Mouse (Mus musculus) kidney, postnatal 10 days (tissue): Measurements from ENCODE around the gene Cdc42se2.

Experiments
- DNase-seq: peaks from one replicate; pipeline ENCODE4 v3.0.0; 2021; ENCODE audit warnings: mixed read lengths

Gene Cdc42se2

DNA sequence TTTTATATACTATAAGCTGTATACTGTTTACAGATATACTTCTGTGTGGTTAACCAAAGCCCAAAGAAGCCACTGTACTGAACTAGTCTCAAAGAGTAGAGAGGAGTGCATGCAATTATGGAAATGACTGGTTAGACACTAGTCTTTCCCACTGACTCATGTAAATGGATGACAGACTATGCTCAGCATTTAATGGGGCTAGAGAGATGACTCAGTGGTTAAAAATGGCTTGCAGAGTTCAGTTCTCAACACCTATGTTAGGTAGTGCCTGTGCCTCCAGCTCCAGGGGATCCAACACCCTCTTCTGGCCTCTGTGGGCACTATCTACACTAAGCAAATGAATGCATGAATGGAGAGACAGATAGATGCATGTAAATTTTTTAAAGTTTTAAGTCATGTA lies 38.6 kb downstream of the Cdc42se2 start:
- DNase-seq, result no peak

DNA sequence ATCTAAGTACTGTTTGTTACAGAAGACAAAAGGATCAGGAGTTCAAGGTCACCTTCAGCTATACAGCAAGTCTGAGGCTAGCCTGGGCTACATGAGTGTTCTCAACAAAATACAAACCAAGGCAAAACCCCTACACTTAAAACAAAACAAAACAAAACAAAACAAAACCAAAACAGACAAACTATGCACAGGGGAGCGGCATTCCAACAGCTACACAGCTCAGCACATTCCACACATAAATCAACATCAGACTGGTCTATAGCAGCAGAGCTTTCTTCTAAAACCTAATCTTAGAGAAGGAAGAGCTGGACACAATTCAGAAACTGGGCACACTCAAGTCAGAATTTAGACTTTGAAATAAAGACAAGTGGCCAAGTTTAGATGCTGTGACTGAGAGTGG lies 43.2 kb downstream of the Cdc42se2 start:
- no peak for DNase-seq

DNA sequence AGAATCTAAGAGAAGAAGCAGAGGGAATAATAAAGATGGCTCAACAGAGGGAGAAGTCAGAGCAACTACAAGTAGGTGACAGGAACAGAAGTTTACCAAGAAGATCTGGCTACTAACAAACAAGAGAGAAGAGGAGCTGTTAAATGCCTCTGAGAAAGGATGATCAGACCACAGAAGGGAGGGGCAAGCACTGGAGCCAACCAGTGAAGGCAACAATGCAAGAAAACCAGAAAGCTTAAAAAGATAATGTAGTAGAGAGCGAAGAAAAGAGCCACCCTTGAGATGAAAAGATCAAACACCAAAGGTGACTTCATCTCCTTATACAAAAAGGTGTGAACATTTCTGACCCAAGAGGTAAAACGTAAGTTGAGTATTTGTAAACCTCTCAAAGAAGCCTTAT lies 46.1 kb downstream of the Cdc42se2 start:
- DNase-seq, result no peak

DNA sequence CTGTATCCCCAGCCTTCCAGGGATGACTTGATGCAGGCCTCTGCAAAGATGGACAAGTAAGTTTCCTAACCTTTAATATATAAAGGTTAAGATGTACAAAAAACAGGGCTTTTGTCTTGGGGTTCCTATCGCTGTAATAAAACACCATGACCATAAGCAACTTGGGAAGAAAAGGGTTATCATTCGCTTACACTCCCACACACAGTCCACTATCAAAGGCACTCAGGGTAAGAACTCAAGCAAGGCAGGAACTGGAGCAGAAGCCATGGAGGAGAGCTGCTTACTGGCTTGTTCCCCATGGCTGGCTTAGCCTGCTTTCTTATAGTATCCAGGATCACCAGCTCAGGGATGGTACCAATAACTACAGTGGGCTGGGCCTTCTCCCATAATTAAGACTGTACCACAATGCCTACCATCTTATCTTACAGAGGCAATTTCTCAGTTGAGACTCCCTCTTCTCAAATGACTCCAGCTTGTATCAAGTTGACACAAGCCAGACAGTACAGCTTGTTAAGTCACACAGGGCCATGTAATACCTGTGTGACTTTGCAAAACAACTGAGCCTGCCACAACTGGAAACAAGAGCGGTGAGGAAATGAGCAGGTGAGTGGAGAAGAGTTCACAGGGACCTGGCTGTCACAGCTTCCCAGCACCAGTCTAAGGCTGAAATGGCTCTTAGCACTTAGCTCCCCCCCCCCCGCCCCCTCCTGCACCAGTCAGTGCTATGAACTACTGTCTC lies 48.3 kb downstream of the Cdc42se2 start:
- no peak for DNase-seq

DNA sequence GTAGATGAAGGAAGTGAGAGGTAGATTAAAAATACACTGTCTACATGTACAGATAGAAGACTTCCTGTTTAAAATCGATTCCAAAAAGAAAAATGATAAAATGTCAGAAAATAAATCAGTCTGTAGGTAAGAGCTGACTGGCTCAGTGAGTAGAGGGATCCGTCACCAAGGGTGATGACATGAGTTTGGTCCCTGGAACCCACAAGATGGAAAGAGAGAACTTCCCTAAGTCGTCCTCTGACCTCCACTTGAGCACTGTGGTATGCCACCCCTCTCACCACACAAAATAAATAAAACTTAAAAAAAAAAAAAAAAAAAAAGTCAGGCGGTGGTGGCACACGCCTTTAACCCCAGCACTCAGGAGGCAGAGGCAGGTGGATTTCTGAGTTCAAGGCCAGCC lies 50.6 kb downstream of the Cdc42se2 start:
- no peak for DNase-seq

DNA sequence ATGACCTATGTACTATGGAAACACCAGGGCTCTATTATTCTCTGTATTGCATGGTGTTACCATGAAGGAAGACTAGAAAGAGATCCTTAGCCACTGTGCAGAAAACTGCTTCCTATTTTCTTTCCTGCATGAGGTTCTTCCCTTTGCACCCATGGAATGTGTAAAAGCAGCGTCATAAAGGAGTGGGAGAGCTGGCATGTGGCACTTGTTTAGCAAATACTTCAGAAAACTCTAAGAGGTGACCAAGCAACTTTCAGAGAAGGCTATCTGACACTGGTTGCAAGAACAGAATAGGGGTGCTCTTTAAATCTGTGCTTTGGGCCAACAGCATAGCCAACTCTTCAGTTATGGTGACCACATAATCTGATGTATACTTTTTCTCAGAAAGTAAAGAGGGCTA lies 52.4 kb downstream of the Cdc42se2 start:
- no peak for DNase-seq

DNA sequence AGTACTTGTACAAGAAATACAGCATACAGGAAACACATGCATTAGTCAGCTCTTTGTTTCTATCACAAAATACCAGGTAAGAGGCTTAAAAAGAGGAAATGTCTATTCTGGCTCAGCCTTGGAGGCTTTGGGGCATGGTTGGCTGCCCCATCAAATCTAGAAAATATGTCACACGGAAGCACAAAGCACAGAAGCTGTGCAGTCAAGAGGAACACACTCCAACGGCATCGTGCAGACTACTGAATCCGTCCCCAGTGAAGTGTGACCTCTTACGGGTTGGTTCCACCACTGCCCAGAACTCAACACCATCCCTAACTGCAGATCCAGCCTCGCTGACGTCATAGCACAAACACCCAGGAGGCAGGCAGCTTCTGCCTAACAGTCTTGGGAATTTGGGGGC lies 53.9 kb downstream of the Cdc42se2 start:
- no peak for DNase-seq

DNA sequence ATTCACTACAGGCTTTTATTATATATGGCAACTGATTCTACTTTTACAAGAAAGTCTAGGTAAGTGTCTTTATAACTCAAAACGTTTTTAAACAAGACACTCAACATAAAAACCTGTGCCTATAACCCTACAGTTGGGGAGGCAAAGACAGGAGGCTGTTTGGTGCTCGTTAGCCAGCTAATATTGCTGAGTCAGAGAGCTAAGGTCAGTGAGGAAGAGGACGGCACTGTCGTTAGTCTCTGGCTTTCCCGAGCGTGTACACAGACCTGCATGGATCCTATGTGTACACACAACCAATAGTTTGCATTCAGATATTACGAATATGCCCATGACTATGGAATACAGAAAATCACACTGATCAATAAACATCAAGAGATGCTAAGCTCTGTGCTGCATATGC lies 56.1 kb downstream of the Cdc42se2 start:
- no peak for DNase-seq

DNA sequence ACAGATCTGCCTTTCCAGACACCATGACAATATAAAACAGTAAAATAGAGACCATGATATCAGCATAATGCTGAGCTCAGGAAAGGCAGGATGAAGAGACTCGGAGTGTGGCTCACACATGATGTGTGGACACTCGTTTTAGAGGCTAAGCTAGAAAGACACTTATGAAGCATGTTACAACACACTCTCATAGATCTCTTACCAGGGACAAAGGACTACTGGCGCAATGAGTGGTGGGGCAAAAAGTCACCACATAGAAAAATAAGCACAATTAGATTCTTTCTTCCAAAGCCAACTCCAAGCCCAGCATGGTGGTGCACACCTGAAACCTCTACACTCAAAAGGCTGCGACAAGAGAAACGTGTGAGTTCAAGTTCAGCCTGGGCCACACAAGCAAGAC lies 56.5 kb downstream of the Cdc42se2 start:
- no peak for DNase-seq

DNA sequence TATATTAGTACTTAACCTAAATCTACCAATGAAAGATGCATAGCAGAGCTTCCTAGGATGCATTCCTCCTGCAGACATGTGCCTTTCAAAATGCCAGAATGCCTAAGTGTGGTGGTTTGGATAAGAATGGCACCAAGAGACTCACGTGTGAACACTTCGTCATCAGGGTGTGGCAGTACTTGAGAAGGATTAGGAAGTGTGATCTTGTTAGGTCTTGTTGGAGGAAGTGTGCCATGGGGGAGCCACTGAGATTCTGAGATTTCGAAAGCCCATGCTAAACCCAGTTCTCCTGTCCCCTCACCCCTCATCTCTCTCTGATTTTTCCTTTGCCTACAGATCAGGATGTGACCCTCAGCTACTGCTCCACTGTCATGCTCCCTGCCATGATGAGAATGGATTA lies 58.2 kb downstream of the Cdc42se2 start:
- DNase-seq, result no peak

DNA sequence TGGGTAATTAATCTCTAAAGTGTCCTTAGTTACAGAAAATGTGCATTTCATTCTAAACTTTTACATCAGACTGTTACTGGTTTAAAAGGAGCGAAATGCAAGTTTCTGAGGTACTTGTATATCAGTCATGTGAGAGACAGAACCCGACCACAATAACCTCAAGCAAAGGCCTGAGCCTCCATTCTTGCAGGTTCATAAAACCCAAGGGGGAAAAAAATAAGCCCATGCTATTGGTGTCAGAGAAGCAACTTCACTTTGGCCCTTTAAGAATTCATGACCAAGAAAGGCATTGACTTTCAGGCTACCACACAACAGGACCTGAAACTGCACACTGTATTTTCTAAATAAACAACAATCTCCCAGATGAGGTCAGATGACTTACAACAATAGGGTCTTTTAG lies 59.1 kb downstream of the Cdc42se2 start:
- DNase-seq, result no peak

DNA sequence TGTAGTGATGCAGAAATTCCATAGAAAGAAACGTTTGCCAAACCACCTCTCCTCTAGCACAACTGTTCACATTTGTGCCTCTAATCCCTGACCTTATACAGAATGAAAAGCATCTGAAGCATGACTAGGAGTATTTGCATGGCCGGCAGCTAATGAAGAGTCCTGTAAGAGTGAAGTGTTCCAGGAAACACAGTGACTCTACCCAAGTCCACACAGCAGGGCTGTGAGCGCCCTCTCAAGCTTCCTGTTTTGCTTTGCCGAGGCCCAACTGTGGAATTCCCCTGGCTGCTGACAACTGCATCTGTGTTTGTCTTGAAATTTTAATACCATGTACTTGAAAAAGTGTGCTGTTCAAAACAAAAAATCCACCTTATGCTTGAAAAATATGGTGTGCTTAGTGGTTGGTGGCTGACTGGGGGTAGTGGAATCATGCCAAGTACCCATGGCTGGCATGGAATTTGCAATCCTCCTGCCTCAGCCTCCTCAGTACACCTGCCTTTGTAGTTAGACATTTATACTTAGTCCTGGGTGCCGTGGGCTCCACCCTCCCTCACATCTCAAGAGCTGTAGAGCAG lies 60.1 kb downstream of the Cdc42se2 start:
- DNase-seq, result peak; percentile 35

DNA sequence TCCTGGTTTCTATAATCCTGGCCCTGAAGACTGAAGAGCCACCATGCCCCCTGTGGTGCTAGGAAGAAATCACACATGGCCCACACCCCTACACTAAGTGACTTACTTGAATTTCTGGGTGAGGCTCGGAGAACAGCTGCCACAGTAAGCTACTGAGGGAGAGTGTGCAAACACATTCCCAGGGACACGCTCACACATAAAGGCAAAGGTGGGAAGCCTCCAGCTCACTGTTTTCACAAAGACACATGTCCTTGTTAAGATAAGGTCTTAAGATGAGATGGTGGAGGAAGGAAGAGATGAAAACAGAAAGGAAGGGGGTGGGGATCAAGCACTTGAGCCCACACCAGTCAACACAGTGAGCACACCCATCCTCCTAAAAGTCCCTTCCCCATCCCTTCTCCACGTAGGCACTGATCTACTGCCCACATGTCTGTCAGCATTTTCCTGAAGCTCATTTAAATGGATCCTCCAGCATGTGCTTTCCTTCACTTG lies 60.9 kb downstream of the Cdc42se2 start:
- DNase-seq, result no peak

DNA sequence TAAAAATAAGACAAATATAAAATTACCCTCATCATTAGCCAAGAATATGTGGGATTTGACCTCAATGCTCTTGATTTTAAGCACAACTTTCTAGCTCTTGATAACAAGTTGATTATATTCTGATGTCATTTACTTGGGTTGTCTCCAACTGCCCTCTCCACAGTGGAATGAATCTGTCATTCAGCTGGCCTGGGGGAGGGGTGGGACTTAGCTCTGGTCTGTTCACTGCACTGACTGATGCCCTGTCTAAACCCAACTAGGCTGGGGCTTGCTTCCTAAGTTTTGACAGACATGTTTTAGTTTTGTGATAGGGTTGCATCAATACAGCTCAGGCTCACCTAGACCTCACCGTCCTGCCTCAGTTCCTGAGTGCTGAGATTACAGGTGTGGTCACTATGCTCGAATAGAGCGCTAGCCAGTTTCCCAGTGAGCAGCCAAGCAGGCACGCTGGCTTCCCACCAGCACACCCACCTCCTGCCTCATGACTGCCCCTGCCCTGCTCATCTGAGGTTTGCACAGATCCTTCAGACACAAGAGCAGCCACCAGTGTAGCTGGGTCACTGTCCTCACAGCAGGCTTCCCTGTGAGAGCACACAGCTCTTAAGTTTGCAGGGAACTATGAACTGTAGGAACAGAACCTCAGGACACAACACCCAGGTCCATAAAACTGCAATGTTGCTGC lies 63.0 kb downstream of the Cdc42se2 start:
- DNase-seq, result peak; percentile 48

DNA sequence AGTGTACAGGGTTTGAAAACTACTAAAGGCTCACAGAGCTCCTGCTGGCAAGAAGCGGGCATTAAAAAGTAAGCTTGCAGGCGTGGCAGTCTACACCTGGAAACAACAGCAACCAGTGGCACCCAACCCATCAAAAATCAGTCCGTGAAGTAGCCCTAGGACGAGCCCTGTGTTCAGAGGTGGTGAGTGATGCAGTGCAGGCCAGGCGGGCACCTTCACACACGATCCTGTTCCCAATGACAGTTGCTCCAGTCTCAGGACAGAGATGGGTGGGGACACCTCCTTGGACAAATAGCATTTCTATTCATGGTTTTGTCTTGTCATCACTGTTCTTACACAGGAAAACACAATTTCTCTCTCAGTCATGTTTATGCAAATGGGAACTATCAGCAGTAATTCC lies 65.4 kb downstream of the Cdc42se2 start:
- no peak for DNase-seq

DNA sequence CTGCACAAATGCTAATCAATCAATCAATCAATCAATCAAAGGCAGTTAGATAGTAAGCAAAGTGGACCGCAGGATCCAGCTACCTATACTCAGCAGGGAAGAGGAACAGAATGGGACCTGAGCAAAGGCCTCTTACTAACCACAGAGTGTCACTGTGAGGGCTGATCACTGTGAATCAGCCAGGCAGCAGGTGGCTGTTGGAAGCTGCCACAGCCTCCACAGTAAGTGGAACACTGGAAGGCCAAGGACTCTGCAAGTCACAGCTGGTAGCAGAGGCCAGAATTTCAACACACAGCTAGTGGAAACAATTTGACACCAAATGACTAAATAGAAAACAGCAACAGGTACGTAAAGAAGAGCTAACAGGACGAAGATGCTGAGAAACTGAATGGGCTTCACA lies 68.9 kb downstream of the Cdc42se2 start:
- no peak for DNase-seq

DNA sequence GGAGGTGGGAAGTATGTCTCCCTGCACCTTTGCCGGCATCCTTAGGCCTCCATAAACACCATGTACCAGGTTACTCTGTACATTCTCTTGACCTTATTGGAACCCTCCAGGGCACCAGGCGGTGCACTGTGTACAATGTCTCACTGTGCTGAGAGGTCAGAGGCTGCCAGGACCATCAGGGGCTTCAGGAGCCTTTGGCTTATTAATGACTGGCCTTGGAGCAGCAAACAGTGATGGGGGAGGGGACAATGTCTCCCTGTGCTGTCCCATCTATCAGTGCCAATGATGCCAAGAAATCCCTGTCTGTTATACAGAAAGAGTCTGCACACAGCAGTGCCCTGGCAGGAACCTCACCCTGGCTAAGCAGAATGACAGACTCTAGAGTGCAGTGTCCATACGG lies 69.6 kb downstream of the Cdc42se2 start:
- no peak for DNase-seq

DNA sequence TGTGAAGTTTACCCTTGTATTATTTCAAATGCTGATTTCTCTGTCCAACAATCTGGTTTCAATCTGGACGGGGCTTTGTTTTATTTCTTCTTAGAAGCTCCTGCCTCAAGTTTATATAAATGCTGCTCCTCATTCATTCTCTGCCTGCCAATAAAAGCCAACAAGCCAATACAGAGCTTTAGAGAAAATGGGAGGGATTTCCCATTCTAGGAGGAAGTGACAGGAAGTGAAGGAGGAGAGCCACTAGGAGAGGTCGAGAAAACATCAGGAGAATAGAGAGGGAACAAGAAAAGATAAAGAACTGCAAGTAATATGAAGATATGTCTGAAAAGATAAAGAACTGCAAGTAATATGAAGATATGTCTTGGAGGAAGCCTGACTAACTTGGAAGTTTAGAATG lies 74.6 kb downstream of the Cdc42se2 start:
- no peak for DNase-seq

DNA sequence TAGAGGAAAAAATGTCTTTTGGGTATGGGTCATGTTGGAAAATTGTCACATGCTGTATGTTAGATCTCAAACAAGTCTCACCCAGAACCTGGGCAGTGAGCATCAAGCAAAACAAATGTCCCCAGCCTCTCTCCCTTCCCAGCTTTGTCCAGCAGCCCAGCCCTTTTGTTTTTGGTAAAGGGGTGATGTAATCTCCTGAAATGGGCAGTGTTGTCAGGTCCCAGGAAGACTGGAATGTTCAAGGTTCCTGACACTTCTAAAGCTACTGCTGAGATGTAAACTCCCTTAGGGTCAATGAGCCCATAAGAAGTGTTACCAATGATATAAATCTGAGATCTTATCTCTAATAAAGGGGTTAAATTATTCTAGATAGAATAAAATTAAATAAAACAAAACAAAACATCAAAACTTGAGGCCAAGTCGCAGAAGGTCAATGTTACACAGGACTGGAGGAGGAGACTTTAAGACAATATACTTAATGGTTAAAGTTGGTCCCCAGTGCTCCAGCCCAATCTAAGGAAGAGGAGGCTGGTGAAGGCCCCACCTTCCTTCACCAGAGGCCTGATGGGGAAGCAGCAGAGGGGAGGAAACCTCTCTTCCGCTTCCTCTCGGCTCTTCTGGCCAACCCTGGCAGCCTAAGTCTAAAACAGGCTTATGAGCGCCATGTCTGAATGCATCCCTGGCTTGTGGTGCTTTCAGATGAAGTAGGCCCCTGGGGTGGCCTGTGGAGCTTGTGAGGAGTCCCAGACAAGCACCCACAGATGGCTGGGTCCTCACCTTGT lies 76.8 kb downstream of the Cdc42se2 start:
- DNase-seq, result no peak

DNA sequence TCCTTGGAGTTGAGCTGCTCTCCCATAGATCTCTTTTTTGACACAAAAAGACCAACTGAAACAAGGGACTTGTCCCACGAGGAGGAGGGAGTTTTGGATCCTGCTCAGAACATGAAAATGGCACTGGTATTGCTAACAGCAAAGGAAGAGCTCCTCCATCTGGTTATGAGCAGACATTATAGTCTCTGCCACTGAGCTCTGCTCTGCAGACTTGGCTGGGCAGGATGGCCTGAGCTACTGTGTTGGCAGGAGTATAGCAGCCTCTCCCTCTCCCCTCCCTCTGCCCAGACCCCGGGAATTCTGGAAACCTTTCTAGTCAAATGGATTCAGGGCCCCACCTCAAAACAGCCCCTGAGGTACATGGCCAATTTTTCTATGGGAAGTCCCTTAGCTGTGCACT lies 77.8 kb downstream of the Cdc42se2 start:
- DNase-seq, result no peak

DNA sequence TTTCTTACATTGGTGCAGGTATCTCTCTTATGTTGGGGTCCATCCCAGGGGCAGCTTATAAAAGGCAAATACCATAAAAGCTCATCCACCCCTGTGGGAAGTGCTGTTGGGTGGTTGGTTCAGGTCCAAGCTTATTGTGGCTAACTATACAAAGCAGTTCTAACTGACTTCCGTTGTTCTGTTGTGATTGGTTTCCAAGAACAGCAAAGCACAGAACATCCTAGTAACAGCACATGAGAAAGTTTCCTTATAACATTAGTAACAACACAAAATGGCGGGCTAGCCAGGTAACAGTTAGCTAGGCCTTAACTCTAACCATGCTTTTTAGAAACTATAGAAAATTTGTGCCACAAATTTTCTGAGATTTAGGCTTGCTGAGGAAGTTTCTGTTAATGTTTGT lies 79.3 kb downstream of the Cdc42se2 start:
- no peak for DNase-seq

DNA sequence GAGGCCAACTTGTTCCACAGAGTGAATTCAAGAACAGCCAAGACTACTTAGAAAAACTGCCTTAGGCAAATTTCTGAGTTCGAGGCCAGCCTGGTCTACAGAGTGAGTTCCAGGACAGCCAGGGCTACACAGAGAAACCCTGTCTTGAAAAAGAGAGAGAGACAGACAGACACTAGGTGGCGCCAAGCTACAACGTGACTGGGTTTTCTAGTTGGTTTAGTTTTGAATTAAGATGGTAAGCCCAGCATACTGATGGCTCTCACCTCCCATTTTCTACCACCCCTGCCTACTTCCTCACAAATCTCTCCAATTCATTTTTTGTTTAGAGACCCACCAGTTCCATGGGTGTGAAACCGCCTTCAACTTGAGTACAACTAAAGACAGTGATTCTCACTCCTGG lies 84.2 kb downstream of the Cdc42se2 start:
- DNase-seq, result peak; percentile 88

DNA sequence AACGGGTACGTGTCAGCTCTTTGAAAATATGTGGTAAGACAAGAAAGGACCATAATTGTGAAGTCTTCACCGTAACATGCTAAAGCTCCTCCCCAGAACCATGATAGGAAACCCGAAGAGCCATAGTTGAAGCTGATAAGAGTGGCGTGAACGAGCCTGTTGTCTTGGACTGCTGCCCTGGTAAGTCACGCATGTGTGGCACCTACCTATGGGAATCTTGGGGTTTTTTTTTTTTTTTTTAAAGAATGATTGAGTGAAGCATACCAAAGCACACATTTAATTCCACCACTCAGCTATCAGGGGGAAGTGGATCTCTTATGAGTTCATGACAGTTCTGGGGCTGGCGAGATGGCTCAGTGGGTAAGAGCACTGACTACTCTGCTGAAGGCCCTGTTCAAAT lies 85.6 kb downstream of the Cdc42se2 start:
- no peak for DNase-seq

DNA sequence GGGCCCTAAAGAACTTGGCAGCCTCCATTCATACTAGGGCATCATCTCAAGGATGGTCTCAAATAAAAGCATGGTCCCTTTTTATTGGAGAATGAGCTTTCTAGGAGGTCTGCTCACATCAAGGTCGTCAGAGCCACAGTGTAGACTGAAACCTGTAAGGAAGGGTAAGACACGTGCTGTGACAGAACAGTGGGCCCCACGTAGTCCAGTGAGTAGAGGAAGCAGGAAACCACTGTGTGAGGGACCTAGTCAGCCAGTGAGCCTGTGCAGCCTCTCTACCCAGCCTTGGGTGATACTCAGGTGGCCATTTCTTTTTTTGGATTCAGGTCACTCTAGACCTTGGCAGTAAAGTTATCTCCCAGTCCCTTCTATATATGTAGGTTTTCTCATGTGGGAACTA lies 87.5 kb downstream of the Cdc42se2 start:
- DNase-seq, result no peak
